Mouse (Mus musculus): ENCODE measurements at regions not wholly inside any gene's neighbourhood (a gene's known extent, or its start where the extent isn't known, plus 50 kb on each side); places are given as distances from the start of the nearest gene placed in this dataset.

DNA sequence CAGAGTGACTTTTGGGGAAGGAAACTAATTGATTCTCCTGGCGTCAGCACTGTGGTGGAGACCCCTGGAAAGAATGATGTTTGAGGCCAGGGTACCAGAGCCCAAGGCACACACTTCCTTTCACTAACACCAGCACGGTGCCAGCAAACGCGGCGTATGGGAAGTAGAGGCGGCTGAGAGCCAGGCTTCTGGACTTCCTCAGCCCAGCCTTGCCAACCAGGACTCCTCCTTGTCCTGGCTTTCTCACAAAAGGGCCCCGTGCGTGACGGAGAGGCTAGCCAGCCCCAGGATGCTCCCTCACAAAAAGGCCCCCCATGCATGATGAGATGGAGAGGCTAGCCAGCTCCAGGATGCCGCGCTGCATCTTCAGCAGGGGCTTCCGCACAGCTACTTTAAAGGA is 502.1 kb upstream of the Adam5 start:
- no peak overlapping the region for H3K4me3 ChIP-seq (ENCODE audit: insufficient read depth, low read length)
- H3K27ac ChIP-seq (ENCODE audit: insufficient read depth, low read depth, low read length): no peak overlapping the region
- TF ChIP-seq POLR2A (IDR thresholded peaks at IDR 0.05; ENCODE audit: borderline replicate concordance, low read depth, low read length) (no peak), CTCF (IDR thresholded peaks at IDR 0.05; ENCODE audit: low read depth, low read length) (no peak)
- H3K4me1 ChIP-seq (ENCODE audit: control insufficient read depth, insufficient read depth, low read length): peaks cover 4% of the 10 kb centered on the region; the same call in 1 of the 2 replicates

DNA sequence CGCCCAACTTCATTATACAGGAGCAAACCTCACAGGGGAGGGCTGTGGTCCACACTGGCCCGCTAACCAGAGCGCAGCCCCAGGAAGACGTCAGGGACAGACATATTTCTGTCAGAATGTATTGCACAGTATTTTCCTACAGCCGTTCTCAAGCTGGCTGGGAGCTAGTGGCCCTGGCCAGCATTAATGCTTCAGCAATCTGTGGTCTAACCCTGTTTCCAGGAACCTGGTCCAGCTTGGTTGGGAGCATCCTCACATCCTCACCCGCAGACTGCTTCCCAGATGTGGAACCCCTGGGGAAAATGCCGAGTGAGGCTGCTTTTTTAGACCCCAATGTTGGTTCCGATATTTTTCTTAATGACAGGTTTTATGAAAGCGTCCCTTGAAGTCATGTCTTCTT is 500.6 kb upstream of the Adam5 start:
- Histone ChIP-seq H3K4me1 (ENCODE audit: control insufficient read depth, insufficient read depth, low read length) (no peaks in the 10 kb centered on the region), H3K27ac (ENCODE audit: insufficient read depth, low read depth, low read length) (no peak overlapping the region), H3K4me3 (ENCODE audit: insufficient read depth, low read length) (no peak overlapping the region)
- TF ChIP-seq CTCF (IDR thresholded peaks at IDR 0.05; ENCODE audit: low read depth, low read length) (no peak), POLR2A (IDR thresholded peaks at IDR 0.05; ENCODE audit: borderline replicate concordance, low read depth, low read length) (no peak)

DNA sequence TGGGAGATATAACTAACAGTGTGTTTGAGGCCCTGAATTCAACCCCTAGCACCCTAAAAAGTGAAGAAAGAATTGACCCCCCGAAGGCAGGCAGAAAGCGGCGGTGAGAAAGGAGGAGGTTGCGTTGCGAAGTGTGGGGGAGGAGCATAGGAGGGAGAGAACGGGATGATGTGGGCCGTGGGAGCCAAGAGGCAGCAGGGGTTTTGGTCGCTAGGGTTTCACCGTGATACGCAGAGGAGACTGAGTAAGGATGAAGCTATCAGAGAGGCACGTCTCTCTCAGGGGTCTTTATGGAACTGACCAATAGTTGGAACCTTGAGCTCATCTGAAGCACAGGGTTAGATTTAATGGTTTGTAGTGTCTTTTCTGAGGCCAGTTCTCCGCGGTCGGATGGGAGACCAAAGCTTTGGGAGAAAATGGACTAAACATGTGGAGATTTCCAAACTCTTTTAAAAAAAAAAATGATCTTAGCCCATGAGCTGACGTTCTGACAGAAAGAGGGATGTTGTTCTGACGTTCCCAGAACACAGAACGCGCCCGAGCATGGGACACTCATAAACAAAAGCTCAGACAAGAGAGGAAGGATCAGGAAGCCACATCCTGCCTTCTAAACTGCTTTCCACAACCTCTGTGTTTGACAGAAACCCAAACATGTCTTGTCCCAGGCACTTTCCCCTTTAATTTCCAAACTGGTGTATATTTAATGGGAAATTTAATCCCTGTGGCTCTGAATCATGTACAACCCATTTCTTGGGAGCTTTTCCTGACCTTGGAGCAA is 499.7 kb upstream of the Adam5 start:
- TF ChIP-seq POLR2A (IDR thresholded peaks at IDR 0.05; ENCODE audit: borderline replicate concordance, low read depth, low read length) (no peak), CTCF (IDR thresholded peaks at IDR 0.05; ENCODE audit: low read depth, low read length) (no peak)
- Histone ChIP-seq H3K4me1 (ENCODE audit: control insufficient read depth, insufficient read depth, low read length) (no peaks in the 10 kb centered on the region), H3K27ac (ENCODE audit: insufficient read depth, low read depth, low read length) (no peak overlapping the region), H3K4me3 (ENCODE audit: insufficient read depth, low read length) (no peak overlapping the region)

DNA sequence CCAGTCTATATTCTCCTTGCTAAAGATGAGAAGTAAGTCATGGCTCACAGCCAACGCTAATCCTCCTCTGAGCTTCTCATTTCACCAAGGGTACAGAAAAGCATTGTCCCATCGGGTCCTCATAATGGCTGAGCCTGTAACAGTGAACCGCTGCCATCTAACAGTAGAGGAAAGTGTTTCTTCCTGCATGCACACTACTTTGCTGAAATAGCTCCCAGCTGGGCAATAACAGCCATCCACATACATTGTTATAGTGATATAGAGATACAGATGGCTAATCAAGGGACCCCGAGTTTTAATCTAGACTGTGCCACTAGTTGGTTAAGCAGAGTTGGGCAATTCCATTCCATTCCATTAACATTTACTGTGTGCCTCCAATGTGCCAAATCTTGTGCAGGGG is 492.2 kb upstream of the Adam5 start:
- H3K4me1 ChIP-seq (ENCODE audit: control insufficient read depth, insufficient read depth, low read length): no peaks in the 10 kb centered on the region

DNA sequence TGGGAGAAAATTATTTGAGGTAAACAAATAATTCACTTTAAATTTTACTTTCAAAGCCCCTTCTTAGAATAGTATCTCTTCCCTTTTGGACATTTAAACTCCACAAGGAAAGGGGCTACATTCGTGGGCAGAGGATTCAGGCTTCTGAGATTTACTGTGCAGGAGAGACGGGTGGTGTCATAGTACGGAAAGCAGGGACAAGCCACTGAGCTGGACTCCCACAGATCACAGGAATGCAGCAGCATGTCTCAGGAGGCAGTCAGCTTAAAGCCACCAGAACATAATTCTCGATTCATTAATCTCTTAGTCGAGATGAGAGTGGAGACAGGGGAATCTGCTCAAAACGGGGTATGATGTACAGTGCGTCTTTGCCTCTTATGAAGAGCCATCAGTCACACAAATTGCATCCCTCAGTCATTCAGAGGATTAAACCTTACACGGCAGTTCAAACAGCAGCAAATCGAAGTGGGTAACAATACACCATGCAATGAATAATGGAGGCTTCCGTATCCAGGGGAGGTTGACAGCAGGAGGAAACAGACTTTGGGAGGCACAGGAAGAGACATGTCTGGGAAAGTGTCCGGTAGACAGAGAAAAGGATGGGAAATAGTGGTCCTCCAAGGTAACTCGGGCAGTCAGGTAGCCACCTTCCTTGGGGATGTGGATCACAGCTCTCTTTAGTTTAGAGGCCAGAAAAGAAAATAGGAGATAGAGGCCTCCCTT is 487.8 kb upstream of the Adam5 start:
- Histone ChIP-seq H3K27ac (ENCODE audit: insufficient read depth, low read depth, low read length) (no peak overlapping the region), H3K4me3 (ENCODE audit: insufficient read depth, low read length) (no peak overlapping the region), H3K4me1 (ENCODE audit: control insufficient read depth, insufficient read depth, low read length) (no peaks in the 10 kb centered on the region)
- TF ChIP-seq POLR2A (IDR thresholded peaks at IDR 0.05; ENCODE audit: borderline replicate concordance, low read depth, low read length): no peak
- no peak for TF ChIP-seq CTCF (IDR thresholded peaks at IDR 0.05; ENCODE audit: low read depth, low read length)

More for the DNA sequence above, 492.2 kb upstream of the Adam5 start:
- TF ChIP-seq CTCF (IDR thresholded peaks at IDR 0.05; ENCODE audit: low read depth, low read length) (no peak), POLR2A (IDR thresholded peaks at IDR 0.05; ENCODE audit: borderline replicate concordance, low read depth, low read length) (no peak)
- Histone ChIP-seq H3K27ac (ENCODE audit: insufficient read depth, low read depth, low read length) (no peak overlapping the region), H3K4me3 (ENCODE audit: insufficient read depth, low read length) (no peak overlapping the region)

DNA sequence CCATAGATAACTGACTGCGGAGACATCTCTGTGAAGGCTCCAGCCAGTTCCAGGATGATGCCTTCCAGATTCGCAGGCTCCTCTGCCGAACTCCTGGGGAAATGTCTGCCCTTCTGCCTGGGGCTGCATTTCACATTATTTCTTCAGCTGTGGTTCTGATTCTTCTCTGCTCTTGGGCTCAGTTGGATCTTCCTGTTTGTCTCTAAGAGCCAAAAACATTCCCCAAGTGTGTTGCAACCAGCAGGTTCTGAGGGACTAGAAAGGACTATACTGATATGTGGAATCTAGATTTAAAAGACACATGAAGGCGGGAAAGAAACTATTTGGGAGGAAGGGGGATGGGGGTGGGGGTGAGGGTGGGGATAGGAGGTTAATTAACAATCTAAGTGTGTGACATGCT is 483.8 kb upstream of the Adam5 start:
- H3K4me1 ChIP-seq (ENCODE audit: control insufficient read depth, insufficient read depth, low read length): peaks cover 6% of the 10 kb centered on the region
- TF ChIP-seq POLR2A (IDR thresholded peaks at IDR 0.05; ENCODE audit: borderline replicate concordance, low read depth, low read length): no peak
- no peak overlapping the region for H3K4me3 ChIP-seq (ENCODE audit: insufficient read depth, low read length)
- no peak overlapping the region for H3K27ac ChIP-seq (ENCODE audit: insufficient read depth, low read depth, low read length)

DNA sequence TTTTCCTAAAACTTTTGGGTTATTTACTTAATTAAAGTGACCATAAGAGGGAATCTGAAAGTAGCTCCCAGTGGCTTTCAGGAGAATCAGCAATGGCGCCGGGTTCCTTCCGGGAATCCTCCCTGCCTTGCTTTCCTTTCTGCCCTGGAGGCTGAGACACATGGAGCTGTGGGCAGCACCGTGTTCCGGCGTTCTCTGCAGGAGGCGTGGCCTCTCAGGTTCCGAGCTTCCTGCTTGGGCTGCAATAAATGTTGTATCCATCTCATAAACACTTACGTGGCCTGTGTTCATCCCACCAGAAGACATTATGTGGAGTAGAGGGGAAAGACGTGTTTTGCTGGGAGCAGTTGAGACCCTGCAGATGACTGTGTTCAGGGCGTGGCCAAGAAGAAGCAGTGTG is 483.3 kb upstream of the Adam5 start:
- no peak for TF ChIP-seq CTCF (IDR thresholded peaks at IDR 0.05; ENCODE audit: low read depth, low read length)
- TF ChIP-seq POLR2A (IDR thresholded peaks at IDR 0.05; ENCODE audit: borderline replicate concordance, low read depth, low read length): no peak
- Histone ChIP-seq H3K27ac (ENCODE audit: insufficient read depth, low read depth, low read length) (no peak overlapping the region), H3K4me1 (ENCODE audit: control insufficient read depth, insufficient read depth, low read length) (peaks cover 6% of the 10 kb centered on the region), H3K4me3 (ENCODE audit: insufficient read depth, low read length) (no peak overlapping the region)

DNA sequence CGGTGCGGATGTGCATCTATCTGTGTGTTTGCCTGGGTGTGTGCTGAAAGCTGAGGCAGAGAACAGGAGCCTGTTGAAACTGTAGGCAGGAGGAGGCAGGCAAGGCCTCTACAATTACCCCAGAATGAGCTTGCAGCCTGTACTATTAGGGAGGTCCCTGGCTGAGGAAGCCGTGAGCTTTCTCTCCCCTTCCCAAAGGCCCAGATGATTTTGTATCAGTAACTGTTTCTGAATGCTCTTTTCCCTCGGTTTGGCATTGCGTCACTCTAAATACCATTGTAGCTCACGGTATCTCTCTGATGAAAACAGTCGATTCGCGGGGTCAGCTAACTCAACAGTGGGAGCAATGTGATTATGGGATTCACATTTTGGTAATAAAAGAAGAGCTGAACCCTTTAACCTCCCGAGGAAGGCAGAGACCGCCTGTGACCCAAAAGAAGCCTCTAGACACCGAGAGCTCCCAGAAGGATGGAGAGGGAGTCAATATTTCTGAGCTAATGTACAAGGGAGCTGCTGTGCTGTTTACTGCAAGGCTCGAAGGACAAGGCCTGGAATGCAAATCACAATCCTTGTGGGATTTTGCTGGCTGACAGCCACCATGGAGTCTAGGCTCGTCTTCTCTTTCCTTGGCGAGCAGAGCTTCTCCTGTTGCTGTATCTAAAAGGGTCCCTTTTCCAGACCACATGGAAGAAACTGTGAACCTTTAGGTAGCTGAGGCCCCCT is 482.8 kb upstream of the Adam5 start:
- Histone ChIP-seq H3K4me3 (ENCODE audit: insufficient read depth, low read length) (no peak overlapping the region), H3K27ac (ENCODE audit: insufficient read depth, low read depth, low read length) (no peak overlapping the region), H3K4me1 (ENCODE audit: control insufficient read depth, insufficient read depth, low read length) (peaks cover 6% of the 10 kb centered on the region)
- TF ChIP-seq POLR2A (IDR thresholded peaks at IDR 0.05; ENCODE audit: borderline replicate concordance, low read depth, low read length) (no peak), CTCF (IDR thresholded peaks at IDR 0.05; ENCODE audit: low read depth, low read length) (no peak)

Data from bone marrow macrophage, adult 2 months (primary cell).